Mouse (Mus musculus) forebrain, embryonic 13.5 days (tissue): ENCODE results near the gene Gm28305. TPM values are rescaled to one million over a fixed set of nuclear protein-coding genes. Genes with fewer than 3 reads are reported as not detected.

Experiments used
- ATAC-seq: fragments of 200-750 bp; cut with Nextera tagmentation; 2 replicates; pipeline ENCODE4 v1.8.0; 2017
- H3K27ac ChIP-seq: fragments of 300-500 bp; sonication (generic); 2 replicates; pipeline ENCODE4 v1.5.1; 2015; ENCODE audit warnings: inconsistent platforms, mild to moderate bottlenecking, moderate library complexity
- H3K27me3 ChIP-seq: fragments of 300-500 bp; sonication (generic); 2 replicates; pipeline ENCODE4 v1.6.1; 2015; ENCODE audit warnings: mild to moderate bottlenecking, inconsistent platforms
- H3K36me3 ChIP-seq: fragments of 300-500 bp; sonication (generic); 2 replicates; pipeline ENCODE4 v1.6.1; 2015; ENCODE audit warnings: mild to moderate bottlenecking, inconsistent platforms; ENCODE audit not compliant: poor library complexity, severe bottlenecking
- H3K4me1 ChIP-seq: fragments of 300-500 bp; sonication (generic); 2 replicates; pipeline ENCODE4 v1.6.1; 2015; ENCODE audit warnings: inconsistent platforms
- H3K4me2 ChIP-seq: fragments of 300-500 bp; sonication (generic); 2 replicates; pipeline ENCODE4 v1.6.1; 2015; ENCODE audit warnings: inconsistent platforms, mild to moderate bottlenecking, moderate library complexity
- H3K4me3 ChIP-seq: fragments of 300-500 bp; sonication (generic); 2 replicates; pipeline ENCODE4 v1.5.1; 2015; ENCODE audit warnings: mild to moderate bottlenecking, inconsistent platforms
- H3K9ac ChIP-seq: fragments of 300-500 bp; sonication (generic); 2 replicates; pipeline ENCODE4 v1.6.1; 2015; ENCODE audit warnings: mild to moderate bottlenecking, inconsistent platforms
- H3K9me3 ChIP-seq: fragments of 300-500 bp; sonication (generic); replicated peaks from 2 replicates; pipeline ENCODE4 v1.6.1; 2016; ENCODE audit warnings: inconsistent platforms
- WGBS: fragments of 180-500 bp; shearing (Covaris S2); methylation state at CpG from one replicate; pipeline ENCODE4 v1.1.7; 2015; 5-methylcytosine and 5-hydroxymethylcytosine counted together
- polyA plus RNA-seq: library from polyadenylated mRNA; unstranded; fragments of >200 nt; fragmentation: Nextera tagmentation; extraction: Ambion mirVana; gene quantifications from 2 replicates; pipeline ENCODE4 v1.2.1, GENCODE M21; 2015

The Gm28305 gene
- polyA plus RNA-seq, 1 experiment from 2014 or later = not detected

GRCm38 (mm10) chr9:104106930-104107329 lies 66.5 kb downstream of the Gm28305 start:
- Histone ChIP-seq H3K36me3 (no peaks in the 10 kb centered on the region), H3K27ac (no peak overlapping the region), H3K4me1 (peaks cover 9% of the 10 kb centered on the region; the same call in 1 of the 2 replicates), H3K4me3 (no peak overlapping the region), H3K27me3 (no peaks in the 10 kb centered on the region), H3K9me3 (0 out of 2 replicates have a peak, but pooled peaks cover 3% of the 10 kb centered on the region), H3K4me2 (no peak overlapping the region), H3K9ac (no peak overlapping the region)
- WGBS = 89% methylated on average over 9 of the region's 9 CpGs
- no peak for ATAC-seq

DNA sequence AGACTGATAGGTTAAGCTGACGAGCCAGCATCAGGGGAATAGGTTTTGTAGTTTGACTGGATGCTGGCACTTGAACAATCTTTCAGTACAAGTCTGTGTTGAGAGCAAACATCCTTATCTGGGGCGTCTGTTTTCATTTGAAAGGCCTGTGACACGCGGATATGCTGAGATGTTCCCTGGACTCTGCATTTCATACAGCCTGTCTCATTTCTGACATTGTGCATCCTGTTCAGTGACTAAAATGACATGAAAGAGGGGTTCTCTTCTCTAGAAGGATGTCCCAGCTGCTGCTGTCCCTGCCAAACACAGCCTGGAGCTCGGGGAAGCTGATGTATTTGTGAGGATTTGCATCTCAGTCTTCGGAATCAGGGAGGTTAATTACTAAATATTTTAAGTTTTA lies 67.0 kb downstream of the Gm28305 start:
- Histone ChIP-seq H3K36me3 (no peaks in the 10 kb centered on the region), H3K9me3 (0 out of 2 replicates have a peak, but pooled peaks cover 3% of the 10 kb centered on the region), H3K9ac (no peak overlapping the region), H3K4me3 (no peak overlapping the region), H3K4me2 (no peak overlapping the region), H3K27me3 (no peaks in the 10 kb centered on the region), H3K27ac (no peak overlapping the region), H3K4me1 (peaks cover 7% of the 10 kb centered on the region; the same call in 1 of the 2 replicates)
- ATAC-seq = no peak
- WGBS = 84% methylated on average over 6 of the region's 6 CpGs

DNA sequence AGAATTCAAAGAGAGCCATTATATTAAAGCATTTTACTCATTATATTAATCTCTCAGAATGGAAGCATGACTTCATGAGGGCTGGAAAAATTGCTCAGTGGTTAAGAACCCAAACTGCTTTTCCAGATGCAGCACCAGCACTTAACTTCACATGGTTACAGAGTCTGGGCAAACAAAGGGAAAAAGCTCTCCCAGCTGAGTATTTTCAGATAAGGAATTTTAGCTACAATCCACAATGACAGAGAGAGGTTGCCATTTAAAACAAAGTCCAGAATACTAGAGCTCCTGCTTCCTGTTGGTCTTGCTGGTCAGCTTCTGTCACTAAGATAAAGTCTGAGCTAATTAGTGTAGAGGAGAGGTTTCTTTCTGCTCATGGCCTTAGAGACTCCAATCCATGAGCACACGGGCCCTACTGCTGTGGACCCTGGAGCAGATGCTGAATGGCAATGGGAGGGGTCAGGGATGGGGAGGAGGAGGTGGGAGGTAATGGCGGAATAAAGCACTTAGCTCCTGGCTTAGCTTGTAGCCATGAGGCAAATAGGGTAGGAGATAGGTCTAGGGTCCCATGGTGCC lies 68.2 kb downstream of the Gm28305 start:
- H3K36me3 ChIP-seq = no peaks in the 10 kb centered on the region
- 74% methylated on average over 2 of the region's 2 CpGs for WGBS

GRCm38 (mm10) chr9:104109151-104109550 lies 68.7 kb downstream of the Gm28305 start:
- Histone ChIP-seq H3K27me3 (no peaks in the 10 kb centered on the region), H3K4me2 (no peak overlapping the region), H3K4me3 (no peak overlapping the region), H3K9ac (no peak overlapping the region), H3K27ac (no peak overlapping the region), H3K9me3 (0 out of 2 replicates have a peak, but pooled peaks cover 3% of the 10 kb centered on the region), H3K4me1 (no peaks in the 10 kb centered on the region), H3K36me3 (no peaks in the 10 kb centered on the region)
- no peak for ATAC-seq
- 97% methylated on average over 5 of the region's 5 CpGs for WGBS

More for the DNA sequence above, 68.2 kb downstream of the Gm28305 start:
- Histone ChIP-seq H3K9me3 (0 out of 2 replicates have a peak, but pooled peaks cover 3% of the 10 kb centered on the region), H3K27ac (no peak overlapping the region), H3K4me3 (no peak overlapping the region), H3K27me3 (no peaks in the 10 kb centered on the region), H3K4me1 (no peaks in the 10 kb centered on the region), H3K4me2 (no peak overlapping the region), H3K9ac (no peak overlapping the region)
- no peak for ATAC-seq

GRCm38 (mm10) chr9:104123101-104123500 lies 82.6 kb downstream of the Gm28305 start:
- WGBS = 81% methylated on average over 5 of the region's 5 CpGs
- no peaks in the 10 kb centered on the region for H3K27me3 ChIP-seq
- ATAC-seq = no peak
- H3K9ac ChIP-seq = no peak overlapping the region
- H3K4me3 ChIP-seq = no peak overlapping the region
- peaks cover 27% of the 10 kb centered on the region for H3K4me1 ChIP-seq
- no peak overlapping the region for H3K27ac ChIP-seq
- no peaks in the 10 kb centered on the region for H3K36me3 ChIP-seq
- H3K9me3 ChIP-seq = no peaks in the 10 kb centered on the region
- H3K4me2 ChIP-seq = no peak overlapping the region

DNA sequence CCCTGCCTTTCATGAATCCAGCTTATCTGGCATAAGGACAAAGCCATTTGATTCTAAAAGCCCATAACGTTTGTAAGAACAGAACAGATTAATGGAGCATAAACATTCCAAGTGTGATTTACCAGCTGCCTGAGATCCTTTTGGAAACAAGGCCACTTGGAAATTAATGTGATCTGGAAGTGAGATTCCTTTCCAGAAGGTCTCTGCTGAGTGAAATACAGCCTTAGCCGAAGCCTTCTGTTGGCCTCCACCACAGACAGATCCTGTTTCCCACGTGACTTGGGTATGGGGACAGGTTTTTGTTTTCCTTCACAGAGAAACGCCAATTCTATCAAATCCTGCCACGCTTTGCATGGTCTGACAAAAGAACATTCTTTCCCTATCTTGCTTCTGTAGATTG lies 83.2 kb downstream of the Gm28305 start:
- Histone ChIP-seq H3K9ac (no peak overlapping the region), H3K4me2 (no peak overlapping the region), H3K4me1 (peaks cover 33% of the 10 kb centered on the region), H3K36me3 (no peaks in the 10 kb centered on the region), H3K27me3 (no peaks in the 10 kb centered on the region), H3K4me3 (no peak overlapping the region), H3K9me3 (no peaks in the 10 kb centered on the region), H3K27ac (no peak overlapping the region)
- no peak for ATAC-seq
- 26% methylated on average over 5 of the region's 5 CpGs for whole genome bisulfite sequencing

Other genes starting within 250 kb of the Gm28305 start
- 2.9 and 3.1 TPM in 2 replicates for gene Nphp3, start 38.1 kb upstream of the Gm28305 start, polyA plus RNA-seq
- gene Uba5, start 22.5 kb downstream of the Gm28305 start, polyA plus RNA-seq = 51.4 and 57.5 TPM in 2 replicates
- gene Acad11, start 22.7 kb downstream of the Gm28305 start, polyA plus RNA-seq = 5.6 and 6.8 TPM in 2 replicates
- 0.36 and 0.47 TPM in 2 replicates for gene Ackr4, start 86.3 kb downstream of the Gm28305 start, polyA plus RNA-seq
- 16.7 and 18.6 TPM in 2 replicates for gene Dnajc13, start 222.3 kb downstream of the Gm28305 start, polyA plus RNA-seq